Mouse (Mus musculus): ENCODE measurements around the gene Cacna1a. TPM values are rescaled to one million over a fixed set of nuclear protein-coding genes. Genes with fewer than 3 reads are reported as not detected.

Gene Cacna1a
- total RNA-seq, 2 experiments from 2014 or later, result 5.2 to 8.4 TPM

DNA sequence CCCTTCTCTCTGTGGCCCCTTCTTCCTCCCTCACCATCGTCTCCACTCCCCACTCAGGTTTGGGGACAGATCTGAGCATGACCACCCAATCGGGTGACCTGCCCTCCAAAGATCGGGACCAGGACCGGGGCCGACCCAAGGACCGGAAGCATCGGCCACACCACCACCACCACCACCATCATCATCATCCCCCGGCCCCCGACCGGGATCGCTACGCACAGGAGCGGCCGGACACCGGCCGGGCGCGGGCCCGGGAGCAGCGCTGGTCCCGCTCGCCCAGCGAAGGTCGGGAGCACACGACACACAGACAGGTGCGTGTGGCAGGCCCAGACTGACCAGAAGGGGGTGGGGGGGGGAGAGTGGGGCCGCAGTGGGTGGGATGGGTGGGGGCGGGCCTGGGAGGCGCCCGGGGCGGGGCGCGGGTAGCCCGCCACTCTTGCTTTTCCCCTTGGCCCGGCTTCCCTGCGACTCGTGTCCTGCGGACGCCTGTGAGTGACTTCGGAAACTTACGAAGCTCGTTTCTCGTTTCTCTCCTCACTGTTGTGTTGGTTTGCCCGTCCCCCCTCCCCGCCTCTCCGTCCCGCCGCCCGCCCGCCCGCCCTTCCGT, 250.4 kb downstream of the Cacna1a start:
- DNase-seq, result peak; percentile 55

DNA sequence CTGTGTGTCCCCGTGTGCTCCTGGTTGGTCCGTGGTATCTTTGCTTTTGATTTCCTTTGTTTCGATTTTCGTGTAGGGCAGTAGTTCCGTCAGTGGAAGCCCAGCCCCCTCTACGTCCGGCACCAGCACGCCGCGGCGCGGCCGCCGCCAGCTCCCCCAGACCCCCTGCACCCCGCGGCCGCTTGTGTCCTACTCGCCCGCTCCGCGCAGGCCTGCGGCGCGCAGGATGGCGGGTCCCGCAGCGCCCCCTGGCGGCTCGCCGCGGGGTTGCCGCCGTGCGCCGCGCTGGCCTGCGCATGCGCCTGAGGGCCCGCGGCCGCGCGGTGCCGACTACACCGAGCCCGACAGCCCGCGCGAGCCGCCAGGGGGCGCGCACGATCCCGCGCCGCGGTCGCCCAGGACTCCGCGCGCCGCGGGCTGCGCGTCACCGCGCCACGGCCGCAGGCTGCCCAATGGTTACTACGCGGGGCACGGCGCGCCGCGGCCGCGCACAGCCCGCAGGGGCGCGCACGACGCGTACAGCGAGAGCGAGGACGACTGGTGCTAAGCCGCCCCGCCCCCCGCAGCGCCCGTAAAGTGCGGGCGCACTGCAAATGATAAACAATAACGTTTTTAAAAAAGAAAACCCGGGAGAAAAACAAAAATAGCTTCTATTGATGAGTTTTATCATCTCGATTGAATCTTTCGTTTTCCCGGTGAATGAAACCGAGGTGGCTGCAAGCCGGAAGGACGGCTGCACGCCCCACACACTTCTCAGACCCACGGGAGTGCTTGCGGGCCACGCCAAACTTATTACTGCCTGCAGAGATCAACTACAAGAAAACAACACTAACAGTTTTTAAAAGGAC, 251.1 kb downstream of the Cacna1a start:
- peak; percentile 94 for DNase-seq

- no peak for DNase-seq
These were observed 251.9 kb downstream of the Cacna1a start for GRCm38 (mm10) chr8:84640010-84640588.

DNA sequence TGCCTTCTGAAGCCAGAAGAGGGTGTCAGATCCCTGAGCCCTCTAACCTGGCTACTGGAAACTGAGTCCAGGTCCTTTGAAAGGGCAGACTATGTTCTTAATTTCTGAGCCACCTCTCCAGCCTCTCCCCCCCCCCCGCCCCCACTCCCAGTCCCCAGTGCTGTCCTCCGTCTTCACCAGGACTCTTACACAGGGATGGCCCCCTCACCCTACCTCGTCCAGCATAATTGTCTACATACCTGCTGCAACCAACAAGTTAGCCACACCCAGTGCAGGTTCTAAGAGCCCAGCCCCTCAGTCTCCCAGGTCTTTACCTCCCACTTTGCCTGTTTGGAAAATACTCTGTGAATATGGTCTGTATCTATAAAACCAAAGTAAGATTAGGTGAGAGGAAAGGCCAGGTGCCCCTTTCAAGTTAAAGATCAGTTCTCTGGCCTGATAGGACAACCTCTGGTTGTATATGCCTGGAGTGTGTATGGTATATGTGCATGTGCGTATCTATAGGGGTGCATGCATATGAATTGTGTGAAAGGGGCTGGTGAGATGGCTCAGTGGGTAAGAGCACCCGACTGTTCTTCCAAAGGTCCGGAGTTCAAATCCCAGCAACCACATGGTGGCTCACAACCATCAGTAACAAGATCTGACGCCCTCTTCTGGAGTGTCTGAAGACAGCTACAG, 252.5 kb downstream of the Cacna1a start:
- no peak for DNase-seq

- DNase-seq, result no peak
These were observed 253.5 kb downstream of the Cacna1a start for GRCm38 (mm10) chr8:84641578-84642361.

- no peak for DNase-seq
These were observed 254.8 kb downstream of the Cacna1a start for GRCm38 (mm10) chr8:84643019-84643418.

DNA sequence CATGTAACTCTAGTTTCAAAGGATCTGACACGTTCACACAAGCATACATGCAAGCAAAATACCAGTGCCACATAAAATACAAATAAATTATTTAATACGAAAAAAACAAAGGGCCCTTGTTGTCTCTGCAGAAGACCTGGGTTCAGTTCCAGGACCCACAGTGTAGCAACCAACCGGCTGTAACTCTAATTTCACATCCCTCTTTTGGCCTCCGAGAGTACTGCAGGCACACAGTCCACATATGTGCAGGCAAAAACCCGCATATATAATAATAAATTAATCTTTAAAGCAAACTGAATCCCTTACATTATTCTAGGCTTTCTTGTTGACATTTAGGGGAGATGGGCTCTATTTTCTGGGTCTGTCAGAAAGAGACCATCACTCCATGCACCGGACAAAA, 258.6 kb downstream of the Cacna1a start:
- no peak for DNase-seq

DNA sequence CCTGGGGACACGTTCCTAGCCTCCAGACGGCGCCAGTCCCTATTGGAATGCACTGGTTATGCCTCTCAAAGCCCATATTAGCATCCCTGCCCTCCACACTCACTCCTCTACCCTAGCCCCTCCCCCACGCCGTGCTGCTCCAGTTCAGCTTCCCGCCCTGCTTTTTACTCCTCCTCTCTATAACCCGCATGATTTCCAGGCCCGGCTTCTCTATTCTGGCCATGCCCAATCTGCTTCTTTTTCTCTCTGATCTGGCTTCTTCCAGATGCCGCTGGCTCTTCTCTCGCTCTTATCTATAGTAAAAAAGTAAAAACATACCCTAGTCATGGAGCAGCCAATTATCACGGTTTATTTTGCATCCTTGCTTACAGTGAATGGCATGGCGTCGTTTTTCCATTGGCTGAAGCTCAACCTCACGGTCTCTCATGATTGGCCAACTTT, 259.2 kb downstream of the Cacna1a start:
- DNase-seq, result no peak

DNA sequence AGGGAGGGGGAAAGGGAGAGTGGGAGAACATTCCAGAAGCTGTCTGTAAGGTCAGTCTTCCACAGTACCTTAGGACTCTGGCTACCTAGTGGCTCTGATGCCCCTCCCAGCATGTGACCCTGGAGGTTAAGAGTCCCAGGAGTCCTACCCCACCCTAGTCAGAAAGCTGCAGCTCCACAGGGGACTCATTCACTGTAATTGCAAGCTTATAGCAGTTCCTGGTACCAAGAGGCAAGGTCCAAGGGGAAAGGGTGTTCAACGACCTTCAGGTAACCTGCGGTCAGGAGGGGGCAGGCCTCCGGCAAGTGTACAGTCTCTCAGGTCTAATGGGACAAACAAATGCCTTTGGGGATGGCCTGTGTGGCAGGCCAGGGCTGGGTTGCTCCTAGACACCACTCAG, 262.0 kb downstream of the Cacna1a start:
- DNase-seq, result no peak

DNA sequence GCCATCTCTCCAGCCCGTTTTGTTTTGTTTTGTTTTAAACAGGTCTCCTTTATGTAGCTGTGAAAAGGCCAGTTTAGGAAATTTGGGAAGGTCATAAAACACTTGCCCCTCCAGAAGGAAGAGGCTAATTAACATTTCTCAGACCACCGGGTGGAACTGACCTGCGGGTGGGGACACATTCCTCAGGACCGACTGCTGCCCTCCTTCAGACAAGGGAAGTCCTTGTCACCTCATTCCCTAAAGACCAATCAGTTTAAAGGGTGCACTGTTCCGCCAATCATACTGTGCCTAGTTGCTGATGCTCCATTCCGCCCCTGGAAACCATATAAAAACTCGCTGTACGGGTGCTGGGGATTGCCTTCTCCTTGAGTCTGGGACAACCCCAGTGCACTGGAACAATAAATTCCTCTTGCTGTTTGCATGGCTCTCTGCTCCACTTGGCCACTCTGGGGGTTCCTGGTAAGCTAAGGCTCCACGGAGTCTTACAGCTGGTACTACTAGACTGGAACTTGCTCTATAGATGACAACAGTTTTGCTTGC, 264.9 kb downstream of the Cacna1a start:
- DNase-seq, result no peak

GRCm38 (mm10) chr8:84654597-84654996, 266.4 kb downstream of the Cacna1a start:
- no peak for DNase-seq

GRCm38 (mm10) chr8:84655336-84656190, 267.3 kb downstream of the Cacna1a start:
- no peak for DNase-seq

DNA sequence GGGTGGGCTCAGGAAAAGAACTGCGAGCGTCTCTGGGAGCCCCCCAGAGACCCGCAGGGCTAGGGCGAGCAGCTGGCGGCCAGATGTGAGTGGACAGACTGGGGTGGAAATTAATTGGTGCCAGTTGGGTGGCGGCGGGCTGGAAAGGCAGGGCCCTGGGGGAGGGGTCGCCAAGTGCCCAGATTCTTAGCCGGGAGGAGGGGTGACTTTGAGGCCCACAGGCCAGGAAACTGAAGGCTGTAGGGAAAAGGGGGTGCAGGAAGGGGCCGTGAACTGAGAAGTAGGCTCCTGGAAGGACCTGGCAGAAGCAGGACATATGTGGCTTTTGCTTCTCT, 267.9 kb downstream of the Cacna1a start:
- DNase-seq, result no peak

DNA sequence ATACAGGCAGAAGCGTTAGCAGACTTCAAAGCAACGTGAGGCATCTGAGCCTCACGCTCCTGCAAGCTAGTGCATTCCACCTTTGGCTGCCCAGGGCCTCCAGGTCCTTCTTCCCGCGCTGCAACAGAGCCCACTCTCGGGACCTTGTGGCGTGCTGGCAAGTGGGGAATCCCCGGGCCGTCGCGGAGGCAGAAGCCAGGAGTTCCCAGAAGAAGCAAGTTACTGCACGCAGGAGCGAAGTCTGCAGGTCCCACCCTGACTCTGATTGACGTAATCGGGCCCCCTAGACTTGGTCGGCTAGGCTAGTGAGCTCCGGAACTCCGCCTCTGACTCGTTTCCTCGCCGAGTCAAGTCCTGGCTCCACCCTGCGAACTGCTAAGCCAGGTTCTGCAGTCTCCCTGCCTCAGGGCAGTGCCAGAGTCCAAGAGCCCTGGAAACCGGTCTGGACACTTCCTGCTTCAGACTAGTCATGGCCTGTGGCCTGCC, 268.4 kb downstream of the Cacna1a start:
- DNase-seq, result peak; percentile 49

DNA sequence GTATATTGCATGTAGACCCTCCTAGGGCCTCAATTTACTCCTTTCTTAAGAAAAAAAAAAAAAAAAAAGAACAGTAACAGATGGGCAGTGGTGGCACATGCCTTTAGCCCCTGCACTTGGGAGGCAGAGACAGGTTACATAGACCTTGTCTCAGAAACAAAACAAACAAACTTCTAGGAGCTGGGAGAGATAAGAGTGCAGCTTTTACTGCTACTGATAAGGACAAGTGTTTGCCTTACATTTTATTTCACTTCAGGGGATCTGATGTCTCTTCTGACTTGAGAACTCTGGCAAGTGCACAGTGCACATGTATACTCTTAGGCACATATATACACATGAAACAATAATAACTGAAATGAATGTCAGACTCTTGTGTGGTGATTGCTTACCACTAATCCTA, 269.0 kb downstream of the Cacna1a start:
- no peak for DNase-seq

DNA sequence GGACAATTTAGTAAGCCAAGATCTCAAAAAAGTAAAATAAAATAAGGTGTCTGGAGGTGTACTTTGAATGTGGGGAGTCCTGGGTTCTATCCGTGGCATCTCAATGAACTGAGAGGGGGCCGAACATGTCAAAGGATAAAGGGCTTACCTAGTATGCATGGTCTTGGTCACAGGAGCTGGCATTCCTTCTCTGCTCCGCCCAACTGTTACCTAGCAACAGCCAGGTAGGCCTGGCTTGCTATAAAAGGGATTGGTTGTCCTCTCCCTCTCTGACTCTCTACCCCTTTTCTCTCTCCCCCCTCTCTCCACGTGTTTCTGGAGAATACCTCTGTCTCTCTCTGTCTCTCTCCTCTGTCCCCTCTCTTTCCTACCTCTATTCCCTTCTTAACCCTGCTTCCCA, 269.4 kb downstream of the Cacna1a start:
- no peak for DNase-seq

DNA sequence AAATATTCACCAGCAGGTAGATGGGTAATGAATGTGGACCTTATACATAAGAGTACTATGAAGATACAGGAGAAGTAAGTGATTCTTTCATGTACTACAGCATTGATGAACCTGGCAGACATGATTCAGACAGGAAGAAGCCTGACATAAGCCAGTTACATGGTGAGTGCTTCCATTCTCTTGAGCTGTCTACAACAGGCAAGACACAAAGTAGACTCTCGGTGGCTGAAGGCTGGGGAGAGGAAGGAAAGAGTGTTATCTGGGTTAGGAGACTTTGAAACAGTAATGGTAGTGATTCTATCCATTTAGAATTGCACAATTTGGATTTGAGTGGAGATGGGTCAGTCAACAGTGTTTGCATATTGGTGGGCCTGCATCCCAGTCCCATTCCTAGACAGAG, 270.7 kb downstream of the Cacna1a start:
- no peak for DNase-seq

- peak; percentile 41 for DNase-seq
These were observed 271.9 kb downstream of the Cacna1a start for GRCm38 (mm10) chr8:84659936-84660818.

- DNase-seq, result peak; percentile 58
These were observed 272.7 kb downstream of the Cacna1a start for GRCm38 (mm10) chr8:84660819-84661457.
